ENCODE assay signal across 8 mouse cellular contexts in genomic region chr14:24841715-24842496, GRCm38 (mm10).
DNase-seq lines count a peak whose midpoint lies in the region; ATAC-seq lines count a peak whose summit lies in the region.

No protein-coding gene starts in this region.

- no peaks in the 10 kb centered on the region for H3K9me3 ChIP-seq in forebrain, embryonic 16.5 days (ENCODE audit: control insufficient read depth, low read length)
- H3K9me3 ChIP-seq in neural tube, embryonic 14.5 days (ENCODE audit: control insufficient read depth, low read length): no peaks in the 10 kb centered on the region

- H3K27me3 ChIP-seq in forebrain, embryonic 16.5 days (replicated peaks; ENCODE audit: control insufficient read depth, insufficient read depth, low read length): no peaks in the 10 kb centered on the region
- H3K27me3 ChIP-seq in neural tube, embryonic 14.5 days (ENCODE audit: control insufficient read depth, insufficient read depth, low read length): no peaks in the 10 kb centered on the region

- peak overlapping the region; percentile 92 for H3K27ac ChIP-seq in forebrain, embryonic 16.5 days (ENCODE audit: low read length)
- H3K27ac ChIP-seq in neural tube, embryonic 14.5 days (ENCODE audit: low read depth, low read length): peak overlapping the region; percentile 85

- no peak overlapping the region for H3K4me3 ChIP-seq in forebrain, embryonic 16.5 days (replicated peaks; ENCODE audit: low read length)
- H3K4me3 ChIP-seq in neural tube, embryonic 14.5 days (ENCODE audit: low read depth, low read length): no peak overlapping the region

- peaks cover 24% of the 10 kb centered on the region for H3K4me1 ChIP-seq in forebrain, embryonic 16.5 days (replicated peaks; ENCODE audit: control insufficient read depth, insufficient read depth, low read length)
- H3K4me1 ChIP-seq in neural tube, embryonic 14.5 days (ENCODE audit: control insufficient read depth, insufficient read depth, low read length): peaks cover 22% of the 10 kb centered on the region

- ATAC-seq in forebrain, embryonic 16.5 days: peak; percentile 86
- peak; percentile 83 for ATAC-seq in neural tube, embryonic 14.5 days (ENCODE audit: low read depth)
- ATAC-seq in erythroblast, adult 5-6 weeks (replicated peaks; ENCODE audit: low FRiP score, poor library complexity, severe bottlenecking): no peak

- peak overlapping the region; percentile 45 for H3K9ac ChIP-seq in forebrain, embryonic 16.5 days (replicated peaks; ENCODE audit: low read depth, low read length)
- peak overlapping the region; percentile 35; the same call in 1 of the 2 replicates for H3K9ac ChIP-seq in neural tube, embryonic 14.5 days (replicated peaks; ENCODE audit: low read depth, low read length)

- peak overlapping the region; percentile 21 for H3K4me2 ChIP-seq in forebrain, embryonic 16.5 days (ENCODE audit: low read length)
- H3K4me2 ChIP-seq in neural tube, embryonic 14.5 days (ENCODE audit: low read depth, low read length): no peak overlapping the region

- 10% methylated on average over 17 of the region's 17 CpGs for WGBS in forebrain, embryonic 16.5 days
- WGBS in neural tube, embryonic 14.5 days: 13% methylated on average over 17 of the region's 17 CpGs

- peak; percentile 48 to 63 for DNase-seq in cerebellum, postnatal 25 days
- DNase-seq in left cerebral cortex, adult 18-20 months (ENCODE audit: low spot score in 2 of 2): peak; percentile 75 to 82
- no peak for DNase-seq in thymus, postnatal 0 days (ENCODE audit: low spot score)
- no peak for DNase-seq in lung, postnatal 36 days
- no peak for DNase-seq in yolk sac, embryonic 10.5 days (ENCODE audit: low spot score)

- no peaks in the 10 kb centered on the region for H3K36me3 ChIP-seq in forebrain, embryonic 16.5 days (ENCODE audit: control insufficient read depth, insufficient read depth)
- no peaks in the 10 kb centered on the region for H3K36me3 ChIP-seq in neural tube, embryonic 14.5 days (ENCODE audit: control insufficient read depth, insufficient read depth, low read length)

Comparison
In these comparisons a context has a peak if more than half of its experiments do, and no peak if none do; other contexts are left out.
1. DNase-seq: peak in cerebellum, postnatal 25 days (2 of 2) and left cerebral cortex, adult 18-20 months (2 of 2); none in thymus, postnatal 0 days (single experiment), lung, postnatal 36 days (single experiment) and yolk sac, embryonic 10.5 days (single experiment).